Mouse (Mus musculus): ENCODE data around the gene Krt80. TPM values are rescaled to one million over a fixed set of nuclear protein-coding genes. Genes with fewer than 3 reads are reported as not detected.

The Krt80 gene
- polyA plus RNA-seq, 1 experiment from 2014 or later = 0.38 TPM

- Histone ChIP-seq H3K27me3 (replicated peaks; ENCODE audit: control insufficient read depth, insufficient read depth, low read length) (no peaks in the 10 kb centered on the region), H3K4me2 (ENCODE audit: low read length) (no peak overlapping the region), H3K4me1 (ENCODE audit: control insufficient read depth, insufficient read depth, low read depth, low read length) (no peaks in the 10 kb centered on the region), H3K9ac (ENCODE audit: low read depth, low read length) (no peak overlapping the region), H3K9me3 (ENCODE audit: control insufficient read depth, low read length) (no peaks in the 10 kb centered on the region), H3K36me3 (ENCODE audit: control insufficient read depth, insufficient read depth, low read length) (no peaks in the 10 kb centered on the region), H3K27ac (ENCODE audit: low read depth, low read length) (no peak overlapping the region), H3K4me3 (ENCODE audit: low read length) (no peak overlapping the region)
- WGBS = 67% methylated on average over 5 of the region's 5 CpGs
- no peak for ATAC-seq
Observed at GRCm38 (mm10) chr15:101378646-101379045, 8.7 kb upstream of the Krt80 start.

- no peaks in the 10 kb centered on the region for H3K4me1 ChIP-seq (ENCODE audit: control insufficient read depth, insufficient read depth, low read depth, low read length)
- H3K9me3 ChIP-seq (ENCODE audit: control insufficient read depth, low read length) = no peaks in the 10 kb centered on the region
- H3K36me3 ChIP-seq (ENCODE audit: control insufficient read depth, insufficient read depth, low read length) = no peaks in the 10 kb centered on the region
- no peak overlapping the region for H3K4me3 ChIP-seq (ENCODE audit: low read length)
- no peaks in the 10 kb centered on the region for H3K27me3 ChIP-seq (replicated peaks; ENCODE audit: control insufficient read depth, insufficient read depth, low read length)
- no peak overlapping the region for H3K4me2 ChIP-seq (ENCODE audit: low read length)
- 73% methylated on average over 5 of the region's 5 CpGs for WGBS
- H3K9ac ChIP-seq (ENCODE audit: low read depth, low read length) = no peak overlapping the region
- no peak for ATAC-seq
- no peak overlapping the region for H3K27ac ChIP-seq (ENCODE audit: low read depth, low read length)
Observed at GRCm38 (mm10) chr15:101376776-101377061, 6.8 kb upstream of the Krt80 start.

DNA sequence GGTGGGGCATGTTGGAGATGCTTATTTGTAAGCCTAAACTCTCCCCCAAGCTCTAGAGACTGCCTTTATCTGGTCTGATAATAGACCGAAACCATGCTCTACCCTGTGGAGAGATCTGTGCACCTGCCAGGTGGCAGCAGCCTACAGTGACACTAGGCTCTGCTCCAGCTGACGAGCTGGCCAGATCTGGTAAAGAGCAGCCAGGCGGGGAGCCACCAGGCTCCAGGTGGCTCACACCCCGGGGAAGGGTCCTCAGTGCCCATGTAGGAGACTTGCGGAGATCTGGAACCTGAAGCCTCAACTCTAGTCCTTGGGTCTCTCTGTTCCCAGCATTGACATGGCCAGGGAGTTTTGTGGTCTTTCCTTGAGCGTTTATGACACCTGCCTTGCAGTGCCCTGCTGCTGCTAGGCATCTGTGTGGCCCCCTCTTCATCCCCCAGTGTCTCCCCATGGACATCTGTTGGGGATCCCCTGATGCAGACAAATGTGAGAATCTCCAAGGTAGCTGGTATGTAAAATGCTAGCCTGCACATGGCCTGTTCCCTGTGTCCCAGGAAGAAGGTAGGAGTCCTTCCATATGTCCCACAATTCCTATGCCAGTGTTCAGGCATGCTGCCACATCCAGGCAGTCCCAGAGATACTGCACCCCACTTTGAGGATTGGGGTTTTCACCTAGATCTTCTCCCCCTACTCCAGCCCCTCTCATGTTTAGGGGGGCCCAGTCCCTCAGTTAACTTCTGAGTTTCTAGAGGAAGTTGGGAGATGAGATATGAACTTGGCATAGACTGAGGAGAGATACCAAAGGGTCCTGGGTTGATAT is 6.2 kb upstream of the Krt80 start:
- H3K36me3 ChIP-seq (ENCODE audit: control insufficient read depth, insufficient read depth, low read length) = no peaks in the 10 kb centered on the region
- no peak overlapping the region for H3K9ac ChIP-seq (ENCODE audit: low read depth, low read length)
- no peak overlapping the region for H3K4me2 ChIP-seq (ENCODE audit: low read length)
- no peaks in the 10 kb centered on the region for H3K4me1 ChIP-seq (ENCODE audit: control insufficient read depth, insufficient read depth, low read depth, low read length)
- H3K4me3 ChIP-seq (ENCODE audit: low read length) = no peak overlapping the region
- no peak overlapping the region for H3K27ac ChIP-seq (ENCODE audit: low read depth, low read length)
- no peak for ATAC-seq
- no peaks in the 10 kb centered on the region for H3K27me3 ChIP-seq (replicated peaks; ENCODE audit: control insufficient read depth, insufficient read depth, low read length)
- WGBS = 77% methylated on average over 6 of the region's 6 CpGs
- no peaks in the 10 kb centered on the region for H3K9me3 ChIP-seq (ENCODE audit: control insufficient read depth, low read length)

DNA sequence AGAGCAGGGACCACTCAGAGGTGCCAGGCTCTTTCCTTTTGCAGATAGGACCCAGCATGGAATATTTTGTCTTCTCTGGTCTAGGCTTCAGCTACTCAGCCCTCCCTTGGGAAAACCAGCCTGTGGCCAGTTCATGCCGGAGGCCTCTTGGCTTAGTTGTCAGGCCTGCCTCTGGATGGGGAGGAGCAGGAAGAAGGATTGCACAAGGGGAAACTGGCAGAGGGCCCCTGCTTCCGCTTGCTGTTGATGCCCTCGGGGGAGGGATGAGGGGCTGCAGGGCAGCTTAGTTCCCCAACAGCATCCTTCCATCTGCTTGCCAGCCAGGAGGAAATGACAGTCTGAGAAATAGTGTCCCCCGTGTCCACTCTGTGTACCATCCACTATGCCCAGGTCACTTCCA is 4.9 kb upstream of the Krt80 start:
- Histone ChIP-seq H3K4me3 (ENCODE audit: low read length) (no peak overlapping the region), H3K4me2 (ENCODE audit: low read length) (no peak overlapping the region), H3K9me3 (ENCODE audit: control insufficient read depth, low read length) (no peaks in the 10 kb centered on the region), H3K27me3 (replicated peaks; ENCODE audit: control insufficient read depth, insufficient read depth, low read length) (no peaks in the 10 kb centered on the region), H3K4me1 (ENCODE audit: control insufficient read depth, insufficient read depth, low read depth, low read length) (no peaks in the 10 kb centered on the region), H3K27ac (ENCODE audit: low read depth, low read length) (no peak overlapping the region), H3K36me3 (ENCODE audit: control insufficient read depth, insufficient read depth, low read length) (no peaks in the 10 kb centered on the region), H3K9ac (ENCODE audit: low read depth, low read length) (no peak overlapping the region)
- no peak for ATAC-seq
- 58% methylated on average over 4 of the region's 4 CpGs for WGBS

GRCm38 (mm10) chr15:101373286-101373898 is 3.4 kb upstream of the Krt80 start:
- ATAC-seq = no peak
- Histone ChIP-seq H3K27ac (ENCODE audit: low read depth, low read length) (no peak overlapping the region), H3K4me1 (ENCODE audit: control insufficient read depth, insufficient read depth, low read depth, low read length) (no peaks in the 10 kb centered on the region), H3K4me3 (ENCODE audit: low read length) (no peak overlapping the region), H3K9ac (ENCODE audit: low read depth, low read length) (no peak overlapping the region), H3K9me3 (ENCODE audit: control insufficient read depth, low read length) (no peaks in the 10 kb centered on the region), H3K27me3 (replicated peaks; ENCODE audit: control insufficient read depth, insufficient read depth, low read length) (no peaks in the 10 kb centered on the region), H3K4me2 (ENCODE audit: low read length) (no peak overlapping the region), H3K36me3 (ENCODE audit: control insufficient read depth, insufficient read depth, low read length) (no peaks in the 10 kb centered on the region)
- 91% methylated on average over 16 of the region's 16 CpGs for WGBS

- H3K9ac ChIP-seq (ENCODE audit: low read depth, low read length) = no peak overlapping the region
- ATAC-seq = no peak
- WGBS = 72% methylated on average over 7 of the region's 7 CpGs
Observed at GRCm38 (mm10) chr15:101372131-101372977, 2.4 kb upstream of the Krt80 start.

DNA sequence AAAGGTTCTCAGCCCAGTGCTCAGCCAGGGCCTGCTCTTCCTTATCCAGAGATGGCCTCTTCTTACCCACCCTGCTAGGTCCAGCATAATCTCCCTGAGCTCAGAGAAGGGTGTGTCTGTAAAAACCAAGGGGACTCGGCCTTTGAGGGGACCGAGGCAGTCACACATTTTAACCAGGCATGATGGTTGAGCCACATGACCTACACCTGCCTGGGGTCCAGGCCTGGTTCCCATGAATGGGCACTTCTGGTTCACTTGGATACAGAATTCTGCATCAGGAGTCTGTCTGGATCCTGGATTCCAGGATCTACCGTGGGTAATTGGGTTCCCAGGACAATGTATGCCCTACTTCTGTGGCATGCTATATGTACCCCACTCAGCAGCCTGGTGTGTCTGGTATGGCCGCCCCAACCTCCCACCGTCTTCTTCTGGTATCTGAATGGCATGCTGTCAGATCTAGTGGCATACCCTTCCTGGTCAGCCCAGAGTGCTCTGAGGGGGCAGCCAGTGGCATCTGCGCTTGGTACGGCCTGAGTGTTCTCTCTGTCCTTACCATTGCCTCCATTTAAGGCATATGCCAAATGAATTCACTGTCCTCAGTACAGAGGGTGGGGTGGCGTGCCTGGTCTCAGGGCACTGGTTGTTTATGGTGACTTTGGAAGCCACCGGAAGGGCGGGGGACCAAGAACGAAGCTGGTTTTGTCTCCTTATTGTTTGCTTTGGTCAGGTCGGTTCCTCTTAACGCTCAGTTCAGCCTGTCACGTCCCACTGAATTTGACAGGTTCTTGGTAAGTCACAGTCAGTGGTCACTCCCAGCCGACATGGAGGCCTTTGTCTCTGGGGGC is 1.4 kb upstream of the Krt80 start:
- H3K27ac ChIP-seq (ENCODE audit: low read depth, low read length) = no peak overlapping the region

More at GRCm38 (mm10) chr15:101372131-101372977, 2.4 kb upstream of the Krt80 start:
- Histone ChIP-seq H3K4me2 (ENCODE audit: low read length) (no peak overlapping the region), H3K27me3 (replicated peaks; ENCODE audit: control insufficient read depth, insufficient read depth, low read length) (no peaks in the 10 kb centered on the region), H3K9me3 (ENCODE audit: control insufficient read depth, low read length) (no peaks in the 10 kb centered on the region), H3K4me3 (ENCODE audit: low read length) (no peak overlapping the region), H3K36me3 (ENCODE audit: control insufficient read depth, insufficient read depth, low read length) (no peaks in the 10 kb centered on the region), H3K4me1 (ENCODE audit: control insufficient read depth, insufficient read depth, low read depth, low read length) (no peaks in the 10 kb centered on the region), H3K27ac (ENCODE audit: low read depth, low read length) (no peak overlapping the region)

GRCm38 (mm10) chr15:101369382-101370100 is 421 bp downstream of the Krt80 start:
- Histone ChIP-seq H3K27me3 (replicated peaks; ENCODE audit: control insufficient read depth, insufficient read depth, low read length) (no peaks in the 10 kb centered on the region), H3K36me3 (ENCODE audit: control insufficient read depth, insufficient read depth, low read length) (no peaks in the 10 kb centered on the region), H3K9ac (ENCODE audit: low read depth, low read length) (no peak overlapping the region), H3K9me3 (ENCODE audit: control insufficient read depth, low read length) (no peaks in the 10 kb centered on the region), H3K27ac (ENCODE audit: low read depth, low read length) (no peak overlapping the region), H3K4me2 (ENCODE audit: low read length) (no peak overlapping the region), H3K4me3 (ENCODE audit: low read length) (no peak overlapping the region), H3K4me1 (ENCODE audit: control insufficient read depth, insufficient read depth, low read depth, low read length) (no peaks in the 10 kb centered on the region)
- WGBS = 28% methylated on average over 12 of the region's 12 CpGs
- ATAC-seq = no peak

More for the DNA sequence above, 1.4 kb upstream of the Krt80 start:
- Histone ChIP-seq H3K36me3 (ENCODE audit: control insufficient read depth, insufficient read depth, low read length) (no peaks in the 10 kb centered on the region), H3K9me3 (ENCODE audit: control insufficient read depth, low read length) (no peaks in the 10 kb centered on the region), H3K4me2 (ENCODE audit: low read length) (no peak overlapping the region), H3K4me1 (ENCODE audit: control insufficient read depth, insufficient read depth, low read depth, low read length) (no peaks in the 10 kb centered on the region), H3K9ac (ENCODE audit: low read depth, low read length) (no peak overlapping the region), H3K27me3 (replicated peaks; ENCODE audit: control insufficient read depth, insufficient read depth, low read length) (no peaks in the 10 kb centered on the region), H3K4me3 (ENCODE audit: low read length) (no peak overlapping the region)
- 71% methylated on average over 15 of the region's 15 CpGs for WGBS
- ATAC-seq = no peak

Measured in hindbrain, embryonic 16.5 days (tissue).